Mouse (Mus musculus) thymus, adult 2 months (tissue): ENCODE measurements around the gene Slc39a13.

ENCODE experiments used
- CTCF ChIP-seq: fragments of 200-500 bp; IDR thresholded peaks from 2 replicates; pipeline ENCODE4 v1.5.1; 2012; ENCODE audit warnings: mild to moderate bottlenecking, control low read depth, low read length, moderate library complexity, borderline replicate concordance; ENCODE audit not compliant: control insufficient read depth, poor library complexity, insufficient read depth; ENCODE audit errors: extremely low read depth
- POLR2A ChIP-seq: fragments of 200-500 bp; IDR thresholded peaks from 2 replicates; pipeline ENCODE4 v1.6.1; 2012; ENCODE audit warnings: mild to moderate bottlenecking, low read length, control low read depth, moderate library complexity; ENCODE audit not compliant: control insufficient read depth, poor library complexity, insufficient read depth; ENCODE audit errors: extremely low read depth

DNA sequence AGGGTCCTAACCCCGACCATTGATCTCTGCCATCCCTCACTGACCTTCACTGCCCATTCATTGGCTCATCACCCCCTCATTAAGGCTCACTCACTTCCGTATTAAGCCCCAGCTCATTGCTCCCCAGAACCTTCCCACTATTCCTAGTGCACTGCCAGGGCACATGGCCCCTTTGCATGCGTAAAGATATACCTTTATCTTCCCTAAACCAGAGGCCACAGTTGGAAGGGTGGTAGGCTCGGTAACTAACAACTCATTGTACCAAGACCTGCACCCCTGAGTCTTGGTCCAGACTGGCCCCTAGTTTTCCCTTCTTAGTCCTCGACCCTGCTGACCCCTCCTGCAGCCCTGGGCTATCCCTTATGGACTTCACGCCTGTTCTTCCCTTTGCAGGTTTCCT is 43.6 kb upstream of the Slc39a13 start:
- TF ChIP-seq CTCF (no peak), POLR2A (no peak)
